Mouse (Mus musculus): ENCODE measurements around the gene Gm29427. TPM values are rescaled to one million over a fixed set of nuclear protein-coding genes. Genes with fewer than 3 reads are reported as not detected.

Gm29427 gene
- total and polyA plus RNA-seq, 3 experiments: not detected

DNA sequence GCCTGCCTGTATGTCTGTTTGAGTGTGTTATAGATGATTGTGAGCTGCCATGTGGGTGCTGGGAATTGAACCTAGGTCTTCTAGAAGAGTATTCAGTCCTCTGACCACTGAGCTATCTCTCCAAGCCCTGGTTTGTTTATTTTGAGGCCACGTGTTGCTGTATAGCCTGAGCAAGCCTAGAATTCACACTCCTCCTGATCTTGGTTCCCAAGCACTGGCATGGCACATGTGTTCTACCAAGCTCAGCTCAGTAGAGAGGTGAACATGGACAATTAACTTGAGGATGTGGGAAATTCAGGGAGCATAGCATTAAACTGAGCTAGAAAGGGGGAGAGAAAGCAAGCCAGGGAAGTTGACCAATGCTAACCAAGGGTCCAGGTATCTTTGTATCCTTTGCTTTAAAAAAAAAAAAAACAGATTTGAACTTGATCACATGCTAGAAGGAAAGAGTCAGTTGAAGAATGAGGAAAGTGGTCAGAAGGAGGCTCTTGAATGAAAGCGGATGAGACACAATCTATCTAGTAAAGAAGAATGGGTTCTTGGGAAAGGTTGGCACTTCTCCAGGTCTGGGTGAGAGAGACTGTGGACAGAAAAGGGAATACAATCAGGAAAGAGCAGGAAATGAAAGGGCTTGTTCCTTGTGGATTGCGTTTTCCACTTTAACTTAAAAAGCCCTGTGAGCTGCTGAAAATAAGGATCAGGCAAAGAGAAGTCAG, 46.6 kb upstream of the Gm29427 start:
- dilution Hi-C loops (cut with MboI; ENCODE audit: extremely low pct_ligation_motif_present, extremely low pct_unique_long_range_greater_than_20kb, low sequenced_read_pairs): no loop called here
- no peak overlapping the region for H3K9ac ChIP-seq (ENCODE audit: insufficient read depth, low read depth)
- in situ Hi-C loops (cut with MboI; ENCODE audit: low pct_ligation_motif_present, low pct_unique_long_range_greater_than_20kb, low sequenced_read_pairs): no loop called here

GRCm38 (mm10) chr1:130761597-130761996, 46.0 kb upstream of the Gm29427 start:
- Histone ChIP-seq H3K4me2 (ENCODE audit: insufficient read depth, low read depth, poor library complexity, severe bottlenecking) (no peak overlapping the region), H3K4me1 (ENCODE audit: control insufficient read depth in 1 of 2, insufficient read depth in 2 of 2) (peaks cover 0 to 4% of the 10 kb centered on the region in 2 experiments; a peak in 1 of 4 replicates), H3K9me3 (replicated peaks; ENCODE audit: low read length) (no peaks in the 10 kb centered on the region), H3K27me3 (replicated peaks) (no peaks in the 10 kb centered on the region), H3K27ac (ENCODE audit: insufficient read depth, low read depth) (no peak overlapping the region), H3K4me3 (replicated peaks in 1 of 3; ENCODE audit: low read depth in 2 of 3, low read length in 2 of 3, poor library complexity in 1 of 3) (no peak overlapping the region), H3K79me2 (replicated peaks; ENCODE audit: control insufficient read depth, extremely low read depth, insufficient read depth, poor library complexity, severe bottlenecking) (no peaks in the 10 kb centered on the region; the same call in 1 of the 2 replicates), H3K9ac (ENCODE audit: insufficient read depth, low read depth) (no peak overlapping the region), H3K36me3 (replicated peaks in 1 of 2; ENCODE audit: control insufficient read depth in 1 of 2, insufficient read depth in 1 of 2, low read length in 1 of 2) (no peaks in the 10 kb centered on the region)
- no peak for TF ChIP-seq RCOR1 (conservative IDR thresholded peaks at IDR 0.05; ENCODE audit: low read depth, low read length)
- TF ChIP-seq UBTF (IDR thresholded peaks at IDR 0.05; ENCODE audit: low read depth, low read length): no peak
- TF ChIP-seq E2F4 (IDR thresholded peaks at IDR 0.05; ENCODE audit: insufficient replicate concordance, low read depth, low read length): no peak
- TF ChIP-seq MAX (IDR thresholded peaks at IDR 0.05; ENCODE audit: low read length): no peak
- no peak for TF ChIP-seq USF2 (conservative IDR thresholded peaks at IDR 0.05; ENCODE audit: low read depth, low read length)
- TF ChIP-seq MAFK (IDR thresholded peaks at IDR 0.05; ENCODE audit: insufficient replicate concordance, low read length): no peak
- DNase-seq (ENCODE audit: extremely low read depth): no peak
- dilution Hi-C loops (cut with MboI; ENCODE audit: extremely low pct_ligation_motif_present, extremely low pct_unique_long_range_greater_than_20kb, low sequenced_read_pairs): no loop called here
- in situ Hi-C loops (cut with MboI; ENCODE audit: low pct_ligation_motif_present, low pct_unique_long_range_greater_than_20kb, low sequenced_read_pairs): no loop called here

More for the DNA sequence above, 46.6 kb upstream of the Gm29427 start:
- H3K36me3 ChIP-seq (replicated peaks in 1 of 2; ENCODE audit: control insufficient read depth in 1 of 2, insufficient read depth in 1 of 2, low read length in 1 of 2): no peaks in the 10 kb centered on the region
- TF ChIP-seq POLR2AphosphoS2 (IDR thresholded peaks at IDR 0.05; ENCODE audit: low read depth, low read length): no peak
- TF ChIP-seq TCF12 (IDR thresholded peaks at IDR 0.05; ENCODE audit: low read depth, low read length): no peak
- TF ChIP-seq EP300 (IDR thresholded peaks at IDR 0.05; ENCODE audit: low read length): no peak
- no peak for TF ChIP-seq SIN3A (IDR thresholded peaks at IDR 0.05; ENCODE audit: low read length)
- no peak for TF ChIP-seq SMC3 (IDR thresholded peaks at IDR 0.05; ENCODE audit: low read depth, low read length)
- H3K9me3 ChIP-seq (replicated peaks; ENCODE audit: low read length): no peaks in the 10 kb centered on the region
- no peak overlapping the region for H3K4me2 ChIP-seq (ENCODE audit: insufficient read depth, low read depth, poor library complexity, severe bottlenecking)
- peaks cover 0 to 4% of the 10 kb centered on the region in 2 experiments; a peak in 1 of 4 replicates for H3K4me1 ChIP-seq (ENCODE audit: control insufficient read depth in 1 of 2, insufficient read depth in 2 of 2)
- no peak overlapping the region for H3K27ac ChIP-seq (ENCODE audit: insufficient read depth, low read depth)
- no peaks in the 10 kb centered on the region for H3K27me3 ChIP-seq (replicated peaks)
- no peak overlapping the region for H3K4me3 ChIP-seq (replicated peaks in 1 of 3; ENCODE audit: low read depth in 2 of 3, low read length in 2 of 3, poor library complexity in 1 of 3)
- no peak for DNase-seq (ENCODE audit: extremely low read depth)
- no peaks in the 10 kb centered on the region; the same call in 1 of the 2 replicates for H3K79me2 ChIP-seq (replicated peaks; ENCODE audit: control insufficient read depth, extremely low read depth, insufficient read depth, poor library complexity, severe bottlenecking)

DNA sequence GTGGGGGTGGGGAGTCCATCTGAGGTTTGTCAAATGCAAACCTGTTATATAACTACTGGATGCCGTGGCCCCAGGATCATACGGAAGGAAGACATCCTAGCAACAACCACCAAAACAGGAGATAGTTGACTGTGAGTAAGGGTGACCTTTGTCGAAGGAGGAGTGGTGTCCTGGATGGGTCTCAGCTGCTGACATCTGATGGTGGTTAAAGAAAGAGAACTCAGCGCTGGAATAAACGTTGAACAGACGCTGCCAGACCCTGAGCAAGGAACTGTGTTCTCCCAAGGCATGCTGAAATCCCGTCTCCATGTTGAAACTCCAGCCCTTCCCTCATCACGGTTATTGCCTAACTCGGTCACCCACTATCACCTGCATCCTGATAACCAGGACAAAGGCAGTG, 44.1 kb upstream of the Gm29427 start:
- no peak overlapping the region for H3K4me3 ChIP-seq (replicated peaks in 1 of 3; ENCODE audit: low read depth in 2 of 3, low read length in 2 of 3, poor library complexity in 1 of 3)
- no peak overlapping the region for H3K27ac ChIP-seq (ENCODE audit: insufficient read depth, low read depth)
- H3K9ac ChIP-seq (ENCODE audit: insufficient read depth, low read depth): no peak overlapping the region
- TF ChIP-seq NELFE (IDR thresholded peaks at IDR 0.05; ENCODE audit: low read depth, low read length): no peak
- TF ChIP-seq ZKSCAN1 (IDR thresholded peaks at IDR 0.05; ENCODE audit: borderline replicate concordance, low read depth, low read length): no peak
- no peak for TF ChIP-seq RCOR1 (conservative IDR thresholded peaks at IDR 0.05; ENCODE audit: low read depth, low read length)
- no peak for TF ChIP-seq TCF12 (IDR thresholded peaks at IDR 0.05; ENCODE audit: low read depth, low read length)
- TF ChIP-seq ZC3H11A (IDR thresholded peaks at IDR 0.05; ENCODE audit: low read depth, low read length): no peak
- no peak for TF ChIP-seq PAX5 (IDR thresholded peaks at IDR 0.05; ENCODE audit: low read length)
- TF ChIP-seq GABPA (IDR thresholded peaks at IDR 0.05; ENCODE audit: insufficient replicate concordance, low read depth, low read length): no peak
- TF ChIP-seq TBP (conservative IDR thresholded peaks at IDR 0.05; ENCODE audit: low read depth, low read length): no peak
- no peak for TF ChIP-seq POLR2A (IDR thresholded peaks at IDR 0.05; ENCODE audit: low read depth, low read length)
- TF ChIP-seq MXI1 (IDR thresholded peaks at IDR 0.05; ENCODE audit: low read depth, low read length): no peak
- no peak for TF ChIP-seq ZMIZ1 (IDR thresholded peaks at IDR 0.05; ENCODE audit: low read depth, low read length)
- no peak for TF ChIP-seq IRF4 (IDR thresholded peaks at IDR 0.05; ENCODE audit: low read depth, low read length)
- TF ChIP-seq JUN (IDR thresholded peaks at IDR 0.05; ENCODE audit: insufficient read depth, low read depth, low read length): no peak
- TF ChIP-seq SMC3 (IDR thresholded peaks at IDR 0.05; ENCODE audit: low read depth, low read length): no peak
- TF ChIP-seq RAD21 (IDR thresholded peaks at IDR 0.05; ENCODE audit: low read depth, low read length): no peak
- TF ChIP-seq USF1 (IDR thresholded peaks at IDR 0.05; ENCODE audit: low read depth, low read length): no peak
- no peak for TF ChIP-seq MAZ (IDR thresholded peaks at IDR 0.05; ENCODE audit: low read depth, low read length)
- in situ Hi-C loops (cut with MboI; ENCODE audit: low pct_ligation_motif_present, low pct_unique_long_range_greater_than_20kb, low sequenced_read_pairs): no loop called here
- H3K9me3 ChIP-seq (replicated peaks; ENCODE audit: low read length): no peaks in the 10 kb centered on the region
- no peak for DNase-seq (ENCODE audit: extremely low read depth)
- peaks cover 0 to 4% of the 10 kb centered on the region in 2 experiments; a peak in 1 of 4 replicates for H3K4me1 ChIP-seq (ENCODE audit: control insufficient read depth in 1 of 2, insufficient read depth in 2 of 2)
- H3K27me3 ChIP-seq (replicated peaks): no peaks in the 10 kb centered on the region
- dilution Hi-C loops (cut with MboI; ENCODE audit: extremely low pct_ligation_motif_present, extremely low pct_unique_long_range_greater_than_20kb, low sequenced_read_pairs): no loop called here
- H3K79me2 ChIP-seq (replicated peaks; ENCODE audit: control insufficient read depth, extremely low read depth, insufficient read depth, poor library complexity, severe bottlenecking): no peaks in the 10 kb centered on the region
- no peaks in the 10 kb centered on the region for H3K36me3 ChIP-seq (replicated peaks in 1 of 2; ENCODE audit: control insufficient read depth in 1 of 2, insufficient read depth in 1 of 2, low read length in 1 of 2)
- H3K4me2 ChIP-seq (ENCODE audit: insufficient read depth, low read depth, poor library complexity, severe bottlenecking): no peak overlapping the region
